Mouse (Mus musculus) midbrain, embryonic 11.5 days (tissue): ENCODE measurements at regions not wholly inside any gene's neighbourhood (a gene's known extent, or its start where the extent isn't known, plus 50 kb on each side); places are given as distances from the start of the nearest gene placed in this dataset.

Source experiments
- ATAC-seq: fragments of 200-750 bp; cut with Nextera tagmentation; 2 replicates; pipeline ENCODE4 v1.8.0; 2017; ENCODE audit warnings: moderate TSS enrichment, moderate library complexity; ENCODE audit not compliant: low FRiP score
- DNase-seq: peaks from one replicate; pipeline ENCODE4 v3.0.0; 2015; ENCODE audit warnings: low spot score; ENCODE audit errors: missing footprints
- H3K27ac ChIP-seq: fragments of 300-500 bp; sonication (generic); 2 replicates; pipeline ENCODE4 v1.5.1; 2014; ENCODE audit warnings: low read depth, low read length
- H3K27me3 ChIP-seq: fragments of 300-500 bp; sonication (generic); 2 replicates; pipeline ENCODE4 v1.6.1; 2014; ENCODE audit warnings: mild to moderate bottlenecking, low read length, moderate library complexity, mixed read lengths; ENCODE audit not compliant: control insufficient read depth, insufficient read depth
- H3K36me3 ChIP-seq: fragments of 300-500 bp; sonication (generic); 2 replicates; pipeline ENCODE4 v1.6.1; 2014; ENCODE audit warnings: mild to moderate bottlenecking, low read length, moderate library complexity, mixed read lengths; ENCODE audit not compliant: control insufficient read depth, insufficient read depth
- H3K4me1 ChIP-seq: fragments of 300-500 bp; sonication (generic); 2 replicates; pipeline ENCODE4 v1.6.1; 2014; ENCODE audit warnings: low read length; ENCODE audit not compliant: control insufficient read depth, insufficient read depth
- H3K4me2 ChIP-seq: fragments of 300-500 bp; sonication (generic); 2 replicates; pipeline ENCODE4 v1.6.1; 2014; ENCODE audit warnings: mild to moderate bottlenecking, moderate library complexity
- H3K4me3 ChIP-seq: fragments of 300-500 bp; sonication (generic); 2 replicates; pipeline ENCODE4 v1.5.1; 2014; ENCODE audit warnings: low read depth, low read length
- H3K9ac ChIP-seq: fragments of 300-500 bp; sonication (generic); 2 replicates; pipeline ENCODE4 v1.6.1; 2014; ENCODE audit warnings: low read length
- H3K9me3 ChIP-seq: fragments of 300-500 bp; sonication (generic); 2 replicates; pipeline ENCODE4 v1.6.1; 2016; ENCODE audit warnings: low read length; ENCODE audit not compliant: control insufficient read depth
- WGBS: fragments of 180-500 bp; shearing (Covaris S2); extraction: QIAGEN DNeasy Blood & Tissue Kit; methylation state at CpG from one replicate; pipeline ENCODE4 v1.1.7; 2014; 5-methylcytosine and 5-hydroxymethylcytosine counted together

GRCm38 (mm10) chr5:49909483-49909882, 149.3 kb downstream of the Adgra3 start:
- H3K4me3 ChIP-seq: no peak overlapping the region
- 93% methylated on average over 1 of the region's 1 CpGs for WGBS
- DNase-seq (no peak), ATAC-seq (no peak)
- H3K4me1 ChIP-seq: no peaks in the 10 kb centered on the region
- no peak overlapping the region for H3K4me2 ChIP-seq
- no peaks in the 10 kb centered on the region for H3K9me3 ChIP-seq
- no peaks in the 10 kb centered on the region for H3K27me3 ChIP-seq
- no peak overlapping the region for H3K9ac ChIP-seq
- no peak overlapping the region for H3K27ac ChIP-seq
- no peaks in the 10 kb centered on the region for H3K36me3 ChIP-seq

DNA sequence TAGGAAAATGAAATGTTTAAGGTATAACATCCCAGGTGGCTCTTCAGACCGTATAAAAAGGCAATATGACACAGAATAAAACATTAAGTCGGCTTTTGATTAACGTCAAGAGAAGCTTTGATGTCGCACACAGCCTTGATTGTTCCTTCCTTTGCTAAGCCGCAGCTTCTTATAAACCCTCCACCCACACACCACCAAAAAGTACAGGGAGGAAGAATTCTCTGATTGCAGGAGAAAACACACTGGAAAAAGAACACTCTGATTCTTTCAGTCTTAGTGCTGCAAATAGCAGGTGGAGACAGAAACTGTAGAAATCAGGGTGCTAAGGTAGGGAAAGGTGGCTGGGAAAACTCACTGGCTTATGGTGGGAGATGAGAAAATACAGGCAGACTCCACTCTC, 162.7 kb downstream of the Adgra3 start:
- DNase-seq (no peak), ATAC-seq (no peak)
- Histone ChIP-seq H3K4me3 (no peak overlapping the region), H3K27me3 (no peaks in the 10 kb centered on the region), H3K4me1 (no peaks in the 10 kb centered on the region), H3K9me3 (no peaks in the 10 kb centered on the region), H3K36me3 (no peaks in the 10 kb centered on the region), H3K27ac (no peak overlapping the region), H3K4me2 (no peak overlapping the region), H3K9ac (no peak overlapping the region)
- 84% methylated on average over 5 of the region's 5 CpGs for WGBS

DNA sequence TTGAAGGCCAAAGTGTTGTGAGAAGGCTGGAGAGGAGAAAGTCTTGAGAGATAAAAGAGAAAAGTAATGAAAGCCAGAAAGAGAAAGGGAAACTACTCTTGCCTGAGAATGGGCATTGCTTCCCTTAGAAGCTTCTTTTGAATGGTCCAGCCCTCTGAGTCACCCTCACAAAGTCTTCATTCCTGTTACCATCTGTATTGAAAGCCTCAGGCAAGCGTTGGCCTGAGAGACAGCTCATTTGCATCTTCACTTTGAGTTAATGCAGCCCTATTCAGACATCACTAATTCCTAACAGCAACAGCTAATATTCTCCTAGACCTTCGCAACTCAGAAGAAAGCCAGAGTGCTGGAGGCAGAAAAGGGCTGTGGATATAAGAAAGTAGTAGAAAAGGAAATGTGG, 178.4 kb downstream of the Adgra3 start:
- H3K27ac ChIP-seq: no peak overlapping the region

GRCm38 (mm10) chr5:49876240-49876639, 182.6 kb downstream of the Adgra3 start:
- Histone ChIP-seq H3K27ac (no peak overlapping the region), H3K4me1 (peaks cover 4% of the 10 kb centered on the region; the same call in 1 of the 2 replicates), H3K36me3 (no peaks in the 10 kb centered on the region), H3K9ac (no peak overlapping the region), H3K9me3 (no peaks in the 10 kb centered on the region), H3K4me2 (no peak overlapping the region), H3K27me3 (no peaks in the 10 kb centered on the region), H3K4me3 (no peak overlapping the region)
- ATAC-seq: peak; percentile 60
- WGBS: 6% methylated on average over 1 of the region's 1 CpGs
- DNase-seq: no peak

More for the DNA sequence above, 178.4 kb downstream of the Adgra3 start:
- H3K4me1 ChIP-seq: peaks cover 4% of the 10 kb centered on the region; the same call in 1 of the 2 replicates
- no peaks in the 10 kb centered on the region for H3K27me3 ChIP-seq
- H3K36me3 ChIP-seq: no peaks in the 10 kb centered on the region
- no peak overlapping the region for H3K9ac ChIP-seq
- H3K9me3 ChIP-seq: no peaks in the 10 kb centered on the region
- 23% methylated on average over 2 of the region's 2 CpGs for WGBS
- no peak overlapping the region for H3K4me3 ChIP-seq
- H3K4me2 ChIP-seq: no peak overlapping the region
- peak; percentile 69 for ATAC-seq
- DNase-seq: no peak

DNA sequence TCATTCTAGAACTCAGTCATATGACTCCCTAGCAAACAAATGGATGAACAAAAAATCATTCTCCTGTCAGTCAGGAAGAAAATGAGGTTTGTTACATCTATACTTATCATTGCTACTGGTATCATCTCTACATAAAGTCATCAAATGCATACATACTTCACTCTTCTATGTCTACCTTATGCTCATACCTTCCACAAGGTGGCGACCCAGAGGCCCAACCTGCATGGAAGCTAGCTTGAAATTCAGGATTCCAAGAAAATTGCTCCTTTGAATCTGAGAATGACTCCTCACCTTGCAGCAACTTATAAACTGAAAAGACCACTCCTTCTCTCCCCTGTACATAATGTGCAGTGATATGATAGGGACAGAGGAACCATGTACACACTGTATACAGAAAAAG, 201.6 kb downstream of the Adgra3 start:
- no peak for ATAC-seq
- Histone ChIP-seq H3K9ac (no peak overlapping the region), H3K4me2 (no peak overlapping the region), H3K27ac (no peak overlapping the region), H3K36me3 (no peaks in the 10 kb centered on the region), H3K9me3 (no peaks in the 10 kb centered on the region), H3K4me1 (no peaks in the 10 kb centered on the region), H3K27me3 (no peaks in the 10 kb centered on the region), H3K4me3 (no peak overlapping the region)
- 48% methylated on average over 1 of the region's 1 CpGs for WGBS
- DNase-seq: no peak

DNA sequence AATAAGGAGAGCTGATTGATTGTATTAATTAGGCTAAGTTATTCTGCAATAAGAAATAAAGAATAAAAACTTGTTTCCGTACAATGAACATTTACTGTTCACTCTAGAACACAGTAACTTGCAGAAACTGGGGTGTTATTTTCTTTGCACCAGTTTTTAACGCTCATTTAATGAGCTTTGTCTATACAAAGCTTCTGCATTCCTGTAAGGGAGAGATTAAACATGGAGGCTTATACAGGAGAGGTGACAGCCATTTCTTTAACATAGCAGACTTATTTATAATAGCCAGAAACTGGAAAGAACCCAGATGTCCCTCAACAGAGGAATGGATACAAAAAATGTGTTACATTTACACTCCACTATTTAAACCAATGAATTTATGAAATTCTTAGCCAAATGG, 202.8 kb downstream of the Adgra3 start:
- no peak overlapping the region for H3K4me3 ChIP-seq
- no peak overlapping the region for H3K9ac ChIP-seq
- H3K4me1 ChIP-seq: no peaks in the 10 kb centered on the region
- no peak for DNase-seq
- no peak for ATAC-seq
- H3K9me3 ChIP-seq: no peaks in the 10 kb centered on the region
- no peaks in the 10 kb centered on the region for H3K27me3 ChIP-seq
- H3K4me2 ChIP-seq: no peak overlapping the region
- H3K36me3 ChIP-seq: no peaks in the 10 kb centered on the region
- 89% methylated on average over 2 of the region's 2 CpGs for WGBS
- no peak overlapping the region for H3K27ac ChIP-seq

- H3K4me1 ChIP-seq: no peaks in the 10 kb centered on the region
- H3K9ac ChIP-seq: no peak overlapping the region
- no peak overlapping the region for H3K27ac ChIP-seq
- H3K36me3 ChIP-seq: no peaks in the 10 kb centered on the region
- no peak for ATAC-seq
- no peaks in the 10 kb centered on the region for H3K27me3 ChIP-seq
- WGBS: 67% methylated on average over 5 of the region's 5 CpGs
- no peaks in the 10 kb centered on the region for H3K9me3 ChIP-seq
- no peak for DNase-seq
- no peak overlapping the region for H3K4me2 ChIP-seq
- no peak overlapping the region for H3K4me3 ChIP-seq
Measured at GRCm38 (mm10) chr5:49848680-49849079, 210.1 kb downstream of the Adgra3 start.

- H3K27ac ChIP-seq: no peak overlapping the region
- H3K4me2 ChIP-seq: no peak overlapping the region
- H3K9ac ChIP-seq: no peak overlapping the region
- DNase-seq (no peak), ATAC-seq (no peak)
- H3K36me3 ChIP-seq: no peaks in the 10 kb centered on the region
- H3K27me3 ChIP-seq: no peaks in the 10 kb centered on the region
- no peaks in the 10 kb centered on the region for H3K9me3 ChIP-seq
- H3K4me1 ChIP-seq: no peaks in the 10 kb centered on the region
- H3K4me3 ChIP-seq: no peak overlapping the region
Measured at GRCm38 (mm10) chr5:49848174-49848573, 210.6 kb downstream of the Adgra3 start.

DNA sequence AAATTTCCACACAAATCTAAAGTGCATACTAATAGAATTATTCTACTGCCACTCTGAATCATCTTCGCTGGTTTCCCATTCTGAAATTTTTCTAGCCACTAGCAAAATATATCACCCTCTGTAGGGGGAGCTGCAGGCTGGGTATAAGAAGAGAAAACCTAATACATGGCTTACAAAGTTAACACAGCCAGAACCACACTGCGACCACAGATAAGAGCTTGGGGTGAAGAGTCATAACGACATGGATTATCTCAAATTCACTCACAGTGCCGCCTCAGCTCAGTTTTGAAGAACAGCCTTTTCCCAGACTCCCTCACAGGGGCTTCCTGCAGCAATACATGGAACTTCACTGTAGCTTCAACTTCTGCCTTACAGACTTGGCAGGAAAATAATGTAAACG, 240.0 kb downstream of the Adgra3 start:
- 85% methylated on average over 5 of the region's 5 CpGs for WGBS

GRCm38 (mm10) chr5:49816751-49817150, 242.1 kb downstream of the Adgra3 start:
- H3K27ac ChIP-seq: no peak overlapping the region
- WGBS: 85% methylated on average over 3 of the region's 3 CpGs
- no peaks in the 10 kb centered on the region for H3K36me3 ChIP-seq

More for the DNA sequence above, 240.0 kb downstream of the Adgra3 start:
- ATAC-seq: no peak
- Histone ChIP-seq H3K4me2 (no peak overlapping the region), H3K27me3 (no peaks in the 10 kb centered on the region), H3K9ac (no peak overlapping the region), H3K9me3 (no peaks in the 10 kb centered on the region), H3K36me3 (no peaks in the 10 kb centered on the region), H3K4me1 (no peaks in the 10 kb centered on the region), H3K27ac (no peak overlapping the region), H3K4me3 (no peak overlapping the region)
- no peak for DNase-seq

More at GRCm38 (mm10) chr5:49816751-49817150, 242.1 kb downstream of the Adgra3 start:
- Histone ChIP-seq H3K9me3 (no peaks in the 10 kb centered on the region), H3K4me1 (no peaks in the 10 kb centered on the region), H3K4me3 (no peak overlapping the region), H3K27me3 (no peaks in the 10 kb centered on the region), H3K4me2 (no peak overlapping the region), H3K9ac (no peak overlapping the region)
- no peak for DNase-seq
- no peak for ATAC-seq
